Mouse (Mus musculus) heart, postnatal 0 days (tissue): ENCODE results near the gene Inpp5f.

ENCODE experiments used
- CTCF ChIP-seq: IDR thresholded peaks from 2 replicates; pipeline ENCODE4 v1.5.1; 2016; ENCODE audit warnings: antibody characterized with exemption, control low read depth, low read depth
- EP300 ChIP-seq: IDR thresholded peaks from 2 replicates; pipeline ENCODE4 v1.6.1; 2016; ENCODE audit warnings: antibody characterized with exemption, low read depth

DNA sequence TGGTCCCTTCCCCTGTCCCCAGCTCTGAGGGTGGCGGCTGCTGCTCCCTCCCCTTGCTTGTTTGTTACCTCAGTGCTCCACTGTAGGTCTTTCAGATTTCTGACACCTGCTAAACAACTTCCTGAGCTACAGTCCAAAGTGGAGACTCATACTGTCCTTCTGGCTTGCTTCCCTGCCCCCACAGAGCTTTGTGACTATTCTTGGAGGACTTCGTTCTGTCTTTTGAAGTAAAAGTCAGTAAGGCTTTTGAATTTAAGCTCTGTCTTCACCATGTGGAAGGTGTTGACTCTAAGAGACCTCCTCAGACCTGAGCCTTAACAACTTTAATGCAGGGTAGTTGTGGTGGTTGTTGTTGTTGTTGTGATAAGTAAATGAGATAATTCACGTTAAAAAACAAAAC lies 67.4 kb downstream of the Inpp5f start:
- no peak for TF ChIP-seq EP300
- TF ChIP-seq CTCF = no peak
